Mouse (Mus musculus): ENCODE data around the gene Gmfg. TPM values are rescaled to one million over a fixed set of nuclear protein-coding genes. Genes with fewer than 3 reads are reported as not detected.

Gene Gmfg
- polyA plus RNA-seq, 1 experiment from 2014 or later = 8.3 TPM

GRCm38 (mm10) chr7:28401030-28401429, 36.2 kb upstream of the Gmfg start:
- ATAC-seq (replicated peaks; ENCODE audit: insufficient number of reproducible peaks, low FRiP score, low TSS enrichment, low read depth) = no peak
- Histone ChIP-seq H3K4me3 (ENCODE audit: low read depth, low read length) (no peak overlapping the region), H3K27me3 (ENCODE audit: control insufficient read depth, insufficient read depth, low read length) (no peaks in the 10 kb centered on the region), H3K9me3 (replicated peaks; ENCODE audit: control insufficient read depth, low read length) (no peaks in the 10 kb centered on the region), H3K4me2 (ENCODE audit: low read depth, low read length) (no peak overlapping the region), H3K27ac (replicated peaks; ENCODE audit: low read depth, low read length) (no peak overlapping the region), H3K9ac (replicated peaks; ENCODE audit: low read length) (no peak overlapping the region), H3K36me3 (replicated peaks; ENCODE audit: control insufficient read depth, insufficient read depth, low read depth, low read length) (peaks cover 19% of the 10 kb centered on the region), H3K4me1 (ENCODE audit: control insufficient read depth, insufficient read depth, low read length) (no peaks in the 10 kb centered on the region)
- 96% methylated on average over 1 of the region's 1 CpGs for WGBS
- DNase-seq (ENCODE audit: low spot score) = no peak

DNA sequence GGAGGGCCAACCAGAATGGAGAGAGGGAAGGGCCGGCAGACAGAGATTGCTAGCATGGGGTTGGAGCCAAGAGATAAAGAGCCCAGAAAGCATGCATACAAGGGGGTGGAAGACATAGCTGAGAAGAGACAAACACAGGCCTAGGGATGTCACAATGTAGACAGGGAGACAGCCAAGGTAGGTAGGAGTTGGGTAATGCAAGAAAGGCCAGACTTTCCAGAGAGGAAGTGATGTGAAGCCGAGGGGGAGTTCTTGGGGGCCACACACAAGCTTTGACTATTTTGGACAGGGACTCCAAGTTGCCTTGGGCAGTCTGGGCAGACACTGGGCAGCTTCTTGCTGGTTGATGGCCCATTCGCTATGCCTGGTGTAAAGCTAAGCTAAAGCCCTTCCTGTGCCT, 35.3 kb upstream of the Gmfg start:
- Histone ChIP-seq H3K9me3 (replicated peaks; ENCODE audit: control insufficient read depth, low read length) (no peaks in the 10 kb centered on the region), H3K27me3 (ENCODE audit: control insufficient read depth, insufficient read depth, low read length) (no peaks in the 10 kb centered on the region), H3K27ac (replicated peaks; ENCODE audit: low read depth, low read length) (no peak overlapping the region), H3K9ac (replicated peaks; ENCODE audit: low read length) (no peak overlapping the region), H3K4me2 (ENCODE audit: low read depth, low read length) (no peak overlapping the region), H3K4me3 (ENCODE audit: low read depth, low read length) (no peak overlapping the region), H3K4me1 (ENCODE audit: control insufficient read depth, insufficient read depth, low read length) (no peaks in the 10 kb centered on the region), H3K36me3 (replicated peaks; ENCODE audit: control insufficient read depth, insufficient read depth, low read depth, low read length) (peaks cover 25% of the 10 kb centered on the region)
- no peak for ATAC-seq (replicated peaks; ENCODE audit: insufficient number of reproducible peaks, low FRiP score, low TSS enrichment, low read depth)
- WGBS = 72% methylated on average over 3 of the region's 3 CpGs
- DNase-seq (ENCODE audit: low spot score) = no peak

DNA sequence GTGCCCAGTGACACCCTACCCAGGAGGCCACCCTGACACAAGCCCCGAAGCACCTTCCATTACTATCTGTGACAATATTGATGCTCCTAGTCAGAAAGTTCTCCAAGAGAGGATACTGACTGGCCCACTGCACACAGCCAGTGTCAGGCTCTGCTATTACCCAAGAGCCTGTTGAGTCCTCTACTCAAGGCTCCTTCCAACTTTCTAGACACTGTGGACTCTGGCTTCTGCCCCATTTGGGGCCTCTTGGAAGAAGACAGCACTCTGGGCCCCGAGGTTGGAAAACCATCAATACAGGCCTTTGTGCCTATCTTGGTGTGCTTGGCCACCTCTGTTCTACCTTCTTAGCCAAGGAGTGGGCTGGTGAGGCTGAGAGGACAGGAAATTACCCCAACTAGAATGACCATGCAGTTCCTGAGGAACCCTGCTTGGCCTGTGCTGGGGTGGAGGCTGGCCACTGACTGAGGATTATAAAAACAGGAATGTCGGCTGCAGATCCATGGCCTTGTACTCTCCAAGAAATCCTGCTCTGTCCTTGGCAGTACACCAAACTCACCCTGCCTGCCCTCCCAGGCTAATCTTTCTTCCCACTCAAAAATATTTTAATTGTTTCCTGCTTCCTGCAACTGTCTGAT, 26.3 kb upstream of the Gmfg start:
- H3K9me3 ChIP-seq (replicated peaks; ENCODE audit: control insufficient read depth, low read length) = no peaks in the 10 kb centered on the region
- H3K36me3 ChIP-seq (replicated peaks; ENCODE audit: control insufficient read depth, insufficient read depth, low read depth, low read length) = peaks cover 25% of the 10 kb centered on the region
- WGBS = 91% methylated on average over 3 of the region's 3 CpGs
- H3K27ac ChIP-seq (replicated peaks; ENCODE audit: low read depth, low read length) = no peak overlapping the region
- no peaks in the 10 kb centered on the region for H3K4me1 ChIP-seq (ENCODE audit: control insufficient read depth, insufficient read depth, low read length)
- H3K4me2 ChIP-seq (ENCODE audit: low read depth, low read length) = no peak overlapping the region
- no peak overlapping the region for H3K4me3 ChIP-seq (ENCODE audit: low read depth, low read length)
- no peak for ATAC-seq (replicated peaks; ENCODE audit: insufficient number of reproducible peaks, low FRiP score, low TSS enrichment, low read depth)
- DNase-seq (ENCODE audit: low spot score) = no peak
- H3K27me3 ChIP-seq (ENCODE audit: control insufficient read depth, insufficient read depth, low read length) = no peaks in the 10 kb centered on the region
- no peak overlapping the region for H3K9ac ChIP-seq (replicated peaks; ENCODE audit: low read length)

DNA sequence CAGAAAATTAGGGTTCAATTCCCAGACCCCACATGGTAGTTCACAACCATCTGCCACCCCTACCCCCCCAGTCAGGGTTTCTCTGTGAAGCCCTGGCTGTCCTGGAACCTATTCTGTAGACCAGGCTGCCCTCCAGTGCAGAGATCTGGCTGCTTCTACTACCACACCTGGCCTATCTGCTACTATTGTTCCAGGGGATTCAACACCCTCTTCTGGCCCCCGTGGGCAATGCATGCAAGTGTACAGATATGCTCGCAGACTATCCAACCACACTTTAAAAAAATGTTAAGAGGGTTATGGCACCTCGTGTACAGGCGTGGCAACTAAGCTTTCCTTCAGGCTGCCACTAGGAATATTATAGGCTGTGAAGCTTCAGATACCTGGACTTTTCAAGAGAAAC, 24.4 kb upstream of the Gmfg start:
- no peak for ATAC-seq (replicated peaks; ENCODE audit: insufficient number of reproducible peaks, low FRiP score, low TSS enrichment, low read depth)

GRCm38 (mm10) chr7:28417368-28417767, 19.9 kb upstream of the Gmfg start:
- Histone ChIP-seq H3K4me3 (ENCODE audit: low read depth, low read length) (no peak overlapping the region), H3K4me1 (ENCODE audit: control insufficient read depth, insufficient read depth, low read length) (no peaks in the 10 kb centered on the region), H3K4me2 (ENCODE audit: low read depth, low read length) (no peak overlapping the region), H3K36me3 (replicated peaks; ENCODE audit: control insufficient read depth, insufficient read depth, low read depth, low read length) (peaks cover 15% of the 10 kb centered on the region), H3K9me3 (replicated peaks; ENCODE audit: control insufficient read depth, low read length) (no peaks in the 10 kb centered on the region), H3K9ac (replicated peaks; ENCODE audit: low read length) (no peak overlapping the region), H3K27ac (replicated peaks; ENCODE audit: low read depth, low read length) (no peak overlapping the region), H3K27me3 (ENCODE audit: control insufficient read depth, insufficient read depth, low read length) (no peaks in the 10 kb centered on the region)
- ATAC-seq (replicated peaks; ENCODE audit: insufficient number of reproducible peaks, low FRiP score, low TSS enrichment, low read depth) (no peak), DNase-seq (ENCODE audit: low spot score) (no peak)

More for the DNA sequence above, 24.4 kb upstream of the Gmfg start:
- DNase-seq (ENCODE audit: low spot score) = no peak
- peaks cover 11% of the 10 kb centered on the region for H3K36me3 ChIP-seq (replicated peaks; ENCODE audit: control insufficient read depth, insufficient read depth, low read depth, low read length)
- no peak overlapping the region for H3K9ac ChIP-seq (replicated peaks; ENCODE audit: low read length)
- no peak overlapping the region for H3K4me3 ChIP-seq (ENCODE audit: low read depth, low read length)
- no peaks in the 10 kb centered on the region for H3K9me3 ChIP-seq (replicated peaks; ENCODE audit: control insufficient read depth, low read length)
- no peak overlapping the region for H3K27ac ChIP-seq (replicated peaks; ENCODE audit: low read depth, low read length)
- no peaks in the 10 kb centered on the region for H3K27me3 ChIP-seq (ENCODE audit: control insufficient read depth, insufficient read depth, low read length)
- no peak overlapping the region for H3K4me2 ChIP-seq (ENCODE audit: low read depth, low read length)
- H3K4me1 ChIP-seq (ENCODE audit: control insufficient read depth, insufficient read depth, low read length) = no peaks in the 10 kb centered on the region
- 90% methylated on average over 4 of the region's 4 CpGs for WGBS

- H3K4me2 ChIP-seq (ENCODE audit: low read depth, low read length) = no peak overlapping the region
- no peaks in the 10 kb centered on the region for H3K27me3 ChIP-seq (ENCODE audit: control insufficient read depth, insufficient read depth, low read length)
- no peaks in the 10 kb centered on the region for H3K4me1 ChIP-seq (ENCODE audit: control insufficient read depth, insufficient read depth, low read length)
- DNase-seq (ENCODE audit: low spot score) = no peak
- no peak overlapping the region for H3K27ac ChIP-seq (replicated peaks; ENCODE audit: low read depth, low read length)
- H3K4me3 ChIP-seq (ENCODE audit: low read depth, low read length) = no peak overlapping the region
- H3K9ac ChIP-seq (replicated peaks; ENCODE audit: low read length) = no peak overlapping the region
- 73% methylated on average over 8 of the region's 8 CpGs for WGBS
- no peak for ATAC-seq (replicated peaks; ENCODE audit: insufficient number of reproducible peaks, low FRiP score, low TSS enrichment, low read depth)
- no peaks in the 10 kb centered on the region for H3K9me3 ChIP-seq (replicated peaks; ENCODE audit: control insufficient read depth, low read length)
- peaks cover 18% of the 10 kb centered on the region for H3K36me3 ChIP-seq (replicated peaks; ENCODE audit: control insufficient read depth, insufficient read depth, low read depth, low read length)
Observed at GRCm38 (mm10) chr7:28418096-28418670, 19.1 kb upstream of the Gmfg start.

- Histone ChIP-seq H3K4me1 (ENCODE audit: control insufficient read depth, insufficient read depth, low read length) (no peaks in the 10 kb centered on the region), H3K4me2 (ENCODE audit: low read depth, low read length) (no peak overlapping the region), H3K4me3 (ENCODE audit: low read depth, low read length) (no peak overlapping the region), H3K27me3 (ENCODE audit: control insufficient read depth, insufficient read depth, low read length) (no peaks in the 10 kb centered on the region), H3K9ac (replicated peaks; ENCODE audit: low read length) (no peak overlapping the region), H3K9me3 (replicated peaks; ENCODE audit: control insufficient read depth, low read length) (no peaks in the 10 kb centered on the region), H3K27ac (replicated peaks; ENCODE audit: low read depth, low read length) (no peak overlapping the region), H3K36me3 (replicated peaks; ENCODE audit: control insufficient read depth, insufficient read depth, low read depth, low read length) (peaks cover 11% of the 10 kb centered on the region)
- DNase-seq (ENCODE audit: low spot score) (no peak), ATAC-seq (replicated peaks; ENCODE audit: insufficient number of reproducible peaks, low FRiP score, low TSS enrichment, low read depth) (no peak)
- WGBS = 98% methylated on average over 2 of the region's 2 CpGs
Observed at GRCm38 (mm10) chr7:28419416-28419815, 17.8 kb upstream of the Gmfg start.

DNA sequence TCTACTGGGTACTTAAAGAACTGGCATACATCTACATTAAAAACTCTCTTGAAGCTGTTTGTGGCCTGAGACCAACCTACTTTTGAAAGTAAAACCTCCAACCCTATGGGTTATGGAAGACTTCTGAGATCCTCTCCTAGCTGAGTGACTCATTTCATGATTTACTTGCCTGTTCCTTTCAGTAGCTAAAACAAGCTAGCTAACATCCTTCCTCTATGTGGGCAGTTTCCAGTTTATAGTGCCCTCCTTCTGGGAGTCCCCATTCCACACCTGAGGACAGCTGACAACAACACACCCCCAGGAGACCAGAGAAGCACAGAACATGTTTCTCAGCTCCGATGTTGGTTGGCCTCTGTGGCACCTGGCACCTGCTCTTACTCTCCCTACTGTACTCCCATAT, 14.2 kb upstream of the Gmfg start:
- ATAC-seq (replicated peaks; ENCODE audit: insufficient number of reproducible peaks, low FRiP score, low TSS enrichment, low read depth) (no peak), DNase-seq (ENCODE audit: low spot score) (no peak)
- Histone ChIP-seq H3K36me3 (replicated peaks; ENCODE audit: control insufficient read depth, insufficient read depth, low read depth, low read length) (peaks cover 11% of the 10 kb centered on the region), H3K27ac (replicated peaks; ENCODE audit: low read depth, low read length) (no peak overlapping the region), H3K9ac (replicated peaks; ENCODE audit: low read length) (no peak overlapping the region), H3K4me2 (ENCODE audit: low read depth, low read length) (no peak overlapping the region), H3K9me3 (replicated peaks; ENCODE audit: control insufficient read depth, low read length) (no peaks in the 10 kb centered on the region), H3K4me1 (ENCODE audit: control insufficient read depth, insufficient read depth, low read length) (no peaks in the 10 kb centered on the region), H3K4me3 (ENCODE audit: low read depth, low read length) (no peak overlapping the region), H3K27me3 (ENCODE audit: control insufficient read depth, insufficient read depth, low read length) (no peaks in the 10 kb centered on the region)
- WGBS = 100% methylated on average over 1 of the region's 1 CpGs

Measured in embryonic facial prominence, embryonic 11.5 days (tissue).